Mouse (Mus musculus) heart, adult 9 months (tissue): Measurements from ENCODE around the gene Colgalt2.

Source experiments
- DNase-seq, 2 experiments: peaks; one replicate each; pipeline ENCODE4 v3.0.0; 2022; ENCODE audit warnings: low spot score in 2 of 2

Colgalt2 gene

DNA sequence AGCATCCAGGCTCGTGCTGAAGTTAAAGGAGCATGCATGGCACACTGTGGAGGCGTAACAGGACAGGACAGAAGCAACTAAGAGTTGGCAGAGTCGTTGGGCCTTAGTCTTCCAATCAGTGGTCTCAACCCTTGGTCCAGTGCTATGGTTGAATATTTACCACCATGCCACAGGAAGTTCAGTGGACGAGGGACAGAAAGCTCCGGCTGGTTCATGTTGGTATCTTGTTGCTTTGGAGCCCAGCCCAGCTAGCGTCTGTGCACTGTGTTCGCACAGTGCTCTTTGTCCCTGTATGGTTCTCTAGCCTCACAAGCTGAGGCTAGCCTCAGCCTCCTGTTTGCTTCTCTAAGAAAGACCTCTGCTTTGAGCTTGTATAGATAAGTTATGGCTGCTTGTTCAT is 134.9 kb downstream of the Colgalt2 start:
- DNase-seq = no peak

- peak in 1 of 2 experiments; percentile 24 for DNase-seq
Observed at GRCm38 (mm10) chr1:152536416-152537018, 136.9 kb downstream of the Colgalt2 start.

- no peak for DNase-seq
Observed at GRCm38 (mm10) chr1:152537186-152537585, 137.6 kb downstream of the Colgalt2 start.

DNA sequence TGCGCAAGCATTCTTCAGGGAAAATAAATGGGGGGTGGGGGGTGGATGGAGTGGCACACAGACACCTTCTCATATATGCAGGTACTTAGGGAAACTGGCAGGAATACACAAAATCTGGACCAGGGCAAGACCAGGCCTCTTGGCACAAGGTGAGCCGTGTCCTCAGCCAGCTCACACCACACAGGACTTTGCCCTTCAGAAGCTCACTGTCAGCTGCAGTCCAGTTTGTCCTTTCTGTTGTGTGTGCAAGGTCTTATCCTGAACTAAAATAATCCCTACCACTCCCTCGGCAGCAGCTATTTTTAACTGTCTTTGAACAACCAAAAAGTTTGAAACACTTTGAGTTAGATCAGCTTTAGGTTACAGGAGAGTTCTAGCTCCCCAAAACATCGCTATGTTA is 139.2 kb downstream of the Colgalt2 start:
- DNase-seq = peak in 1 of 2 experiments; percentile 58

DNA sequence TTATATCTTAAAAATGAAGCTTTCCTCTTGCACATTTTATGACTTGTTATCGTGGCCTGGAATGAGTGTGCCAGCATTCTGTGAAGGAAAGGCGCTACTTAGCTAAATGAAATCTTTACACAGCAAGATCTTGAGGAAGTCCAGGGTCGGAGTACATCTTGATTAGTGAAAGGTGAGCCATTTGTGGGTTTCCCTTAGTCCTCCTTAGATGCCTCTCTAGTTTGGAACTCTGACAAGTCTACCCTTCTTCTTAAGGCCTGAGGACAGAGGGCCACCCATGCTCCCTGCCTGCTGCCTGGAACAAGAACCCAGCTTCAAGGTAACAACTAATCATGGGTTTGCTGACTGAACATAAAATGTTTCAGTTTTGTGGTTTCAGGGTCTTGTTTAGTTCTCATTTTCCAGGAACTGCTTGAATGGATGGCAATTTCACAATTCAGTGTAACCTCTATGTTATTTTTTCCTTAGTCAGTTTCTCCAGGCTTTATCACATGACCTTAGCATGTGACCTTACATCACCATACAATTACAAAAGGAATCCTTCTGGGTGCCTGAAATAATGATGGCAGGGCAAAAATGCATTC is 140.8 kb downstream of the Colgalt2 start:
- peak in 1 of 2 experiments; percentile 26 for DNase-seq

DNA sequence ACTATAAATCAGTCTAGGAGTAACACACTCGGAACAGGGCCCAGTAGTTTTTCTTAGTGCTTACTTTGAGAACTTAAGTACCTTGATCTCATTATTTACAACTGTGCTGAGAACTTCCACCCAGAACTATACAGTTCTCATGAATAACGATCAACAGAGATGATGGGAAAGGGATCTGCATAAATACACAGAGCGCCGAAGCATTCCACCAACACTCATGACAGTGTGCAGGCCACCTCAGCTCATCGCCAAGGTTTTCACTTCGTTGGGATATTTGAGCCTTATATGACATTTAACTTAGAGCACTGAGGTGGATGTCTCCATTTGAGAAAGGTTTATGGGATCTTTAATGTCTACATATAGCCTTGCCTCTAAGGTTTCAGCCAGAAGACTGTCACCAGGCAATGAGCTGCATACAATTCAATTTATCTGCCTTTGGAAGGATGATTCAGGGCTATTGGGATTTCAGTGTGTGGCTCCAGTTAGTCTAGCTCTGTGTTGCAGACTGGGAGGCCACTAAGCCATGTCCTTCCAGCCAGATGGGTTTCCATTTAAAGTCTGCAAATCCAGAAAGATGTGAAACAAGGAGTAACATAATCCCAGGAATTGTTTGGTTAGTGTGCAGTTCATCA is 143.2 kb downstream of the Colgalt2 start:
- no peak for DNase-seq

- DNase-seq = no peak
Observed at GRCm38 (mm10) chr1:152543449-152544159, 144.0 kb downstream of the Colgalt2 start.

DNA sequence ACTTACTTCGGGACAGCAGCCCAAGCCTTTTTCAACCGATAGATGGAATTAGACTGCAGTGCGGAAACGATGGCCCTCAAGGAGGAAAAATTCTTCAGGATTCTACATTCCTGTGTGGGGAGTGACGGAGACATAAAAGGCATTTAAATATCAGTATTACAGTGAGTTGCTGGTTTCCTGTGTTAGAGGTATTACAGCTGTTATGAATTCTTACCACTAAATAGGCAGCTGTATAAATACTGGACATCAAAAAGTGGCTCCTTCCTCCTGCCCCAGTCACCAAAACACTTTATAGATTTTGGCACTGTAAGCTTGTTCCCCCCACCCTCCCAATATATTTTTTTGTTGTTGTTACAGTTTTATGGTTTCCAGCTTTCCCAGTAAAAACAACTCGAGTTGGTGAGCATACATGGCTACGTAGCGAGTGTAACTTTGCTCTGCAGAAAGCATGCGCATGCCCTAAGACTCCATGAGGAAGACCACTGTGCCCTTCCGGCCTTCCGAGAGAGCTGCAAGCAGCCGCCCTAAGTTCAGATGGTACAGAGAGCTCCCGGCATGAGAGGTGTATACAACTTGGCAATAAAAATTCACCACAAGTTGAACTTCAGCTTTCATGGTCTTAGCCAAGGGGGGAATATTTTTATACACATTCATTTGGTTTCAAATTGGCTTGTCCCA is 149.6 kb downstream of the Colgalt2 start:
- DNase-seq = no peak

- DNase-seq = no peak
Observed at GRCm38 (mm10) chr1:152550544-152550943, 150.9 kb downstream of the Colgalt2 start.

DNA sequence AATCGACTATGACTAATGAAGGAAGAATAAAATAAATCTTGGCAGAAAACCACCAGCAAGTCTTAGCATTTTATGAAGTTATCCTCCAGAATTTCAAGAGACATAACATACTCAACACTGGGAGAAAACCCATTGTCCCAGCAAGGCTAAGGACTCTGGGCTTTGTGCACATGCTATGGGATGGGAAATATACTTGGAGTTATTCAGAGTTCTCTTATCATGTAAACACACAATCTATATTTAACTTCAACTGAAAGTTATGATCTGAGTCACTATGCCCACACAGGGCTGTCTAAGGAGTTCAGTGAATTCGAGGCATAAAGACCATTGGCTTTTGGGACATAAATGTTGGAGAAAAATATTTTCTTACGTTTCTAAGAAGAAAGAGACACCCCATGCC is 151.3 kb downstream of the Colgalt2 start:
- DNase-seq = no peak

DNA sequence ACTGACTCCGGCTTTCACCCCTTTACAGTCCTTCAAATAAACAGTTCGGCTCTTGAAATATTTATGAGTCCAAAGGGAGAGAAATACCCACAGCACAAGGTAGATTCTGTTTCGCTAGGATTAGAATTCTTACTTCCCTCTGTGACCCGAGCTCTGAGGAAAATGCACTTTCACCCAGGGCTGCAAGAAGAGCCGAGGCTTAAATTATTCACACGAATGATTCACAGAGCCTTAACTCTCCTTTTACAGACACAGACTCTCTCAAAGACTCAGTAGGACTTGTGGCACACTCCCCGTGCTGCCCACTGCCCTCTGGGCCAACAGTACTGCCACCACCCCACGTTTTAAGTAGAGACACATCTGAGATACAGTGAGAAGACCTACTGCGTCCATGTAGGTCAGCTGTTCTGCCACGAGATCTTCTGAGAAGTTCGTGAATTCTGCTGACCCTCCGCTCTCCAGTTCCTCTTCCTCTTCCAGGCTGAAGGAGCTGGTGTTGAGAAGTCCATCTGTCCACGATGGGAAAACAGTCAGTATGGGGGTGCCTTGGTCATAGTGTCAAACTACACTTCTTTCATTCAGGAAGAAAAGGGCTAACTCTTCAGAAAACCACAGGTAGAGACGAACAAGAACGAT is 154.4 kb downstream of the Colgalt2 start:
- peak; percentile 29 to 60 for DNase-seq

GRCm38 (mm10) chr1:152555944-152556573 is 156.4 kb downstream of the Colgalt2 start:
- peak; percentile 89 for DNase-seq

DNA sequence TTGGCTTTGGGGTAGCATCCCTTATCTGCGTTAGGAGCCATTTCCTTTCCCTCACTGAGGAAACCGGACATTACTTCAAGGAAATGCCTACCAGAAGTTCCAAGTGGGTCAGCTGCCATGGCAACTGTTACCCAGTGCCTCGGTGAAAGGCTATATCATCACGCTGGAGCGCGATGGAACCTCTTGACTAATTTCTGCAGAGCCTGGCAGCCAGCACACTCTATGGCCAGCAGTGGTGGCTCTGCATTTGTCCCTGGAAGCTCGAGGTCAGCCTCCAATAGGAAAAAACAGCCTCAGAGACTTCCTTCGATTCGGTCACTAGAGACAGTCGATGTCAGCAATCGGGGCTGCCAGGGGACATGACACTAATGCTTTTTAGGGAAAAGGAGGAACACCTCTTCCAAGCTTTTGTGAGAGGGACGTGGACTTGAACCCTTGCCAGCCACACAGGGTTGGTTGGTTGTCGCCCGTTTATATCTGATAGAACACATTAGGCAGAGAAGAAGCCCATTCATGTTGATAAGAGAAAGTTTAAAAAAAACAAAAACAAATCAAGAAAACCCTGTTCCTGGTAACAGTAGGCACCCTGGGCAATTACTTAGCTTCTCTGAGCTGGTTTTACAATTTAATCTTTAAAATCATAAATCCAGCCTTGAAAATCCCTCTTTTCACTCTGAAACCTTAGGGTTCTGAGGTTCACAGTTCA is 157.1 kb downstream of the Colgalt2 start:
- DNase-seq = no peak
